Mouse (Mus musculus): ENCODE data around the gene Arap2. TPM values are rescaled to one million over a fixed set of nuclear protein-coding genes. Genes with fewer than 3 reads are reported as not detected.

The Arap2 gene
- 100 to 1,000 TPM; 102 to 133 TPM for polyA plus RNA-seq (2017; shearing (Covaris generic))

DNA sequence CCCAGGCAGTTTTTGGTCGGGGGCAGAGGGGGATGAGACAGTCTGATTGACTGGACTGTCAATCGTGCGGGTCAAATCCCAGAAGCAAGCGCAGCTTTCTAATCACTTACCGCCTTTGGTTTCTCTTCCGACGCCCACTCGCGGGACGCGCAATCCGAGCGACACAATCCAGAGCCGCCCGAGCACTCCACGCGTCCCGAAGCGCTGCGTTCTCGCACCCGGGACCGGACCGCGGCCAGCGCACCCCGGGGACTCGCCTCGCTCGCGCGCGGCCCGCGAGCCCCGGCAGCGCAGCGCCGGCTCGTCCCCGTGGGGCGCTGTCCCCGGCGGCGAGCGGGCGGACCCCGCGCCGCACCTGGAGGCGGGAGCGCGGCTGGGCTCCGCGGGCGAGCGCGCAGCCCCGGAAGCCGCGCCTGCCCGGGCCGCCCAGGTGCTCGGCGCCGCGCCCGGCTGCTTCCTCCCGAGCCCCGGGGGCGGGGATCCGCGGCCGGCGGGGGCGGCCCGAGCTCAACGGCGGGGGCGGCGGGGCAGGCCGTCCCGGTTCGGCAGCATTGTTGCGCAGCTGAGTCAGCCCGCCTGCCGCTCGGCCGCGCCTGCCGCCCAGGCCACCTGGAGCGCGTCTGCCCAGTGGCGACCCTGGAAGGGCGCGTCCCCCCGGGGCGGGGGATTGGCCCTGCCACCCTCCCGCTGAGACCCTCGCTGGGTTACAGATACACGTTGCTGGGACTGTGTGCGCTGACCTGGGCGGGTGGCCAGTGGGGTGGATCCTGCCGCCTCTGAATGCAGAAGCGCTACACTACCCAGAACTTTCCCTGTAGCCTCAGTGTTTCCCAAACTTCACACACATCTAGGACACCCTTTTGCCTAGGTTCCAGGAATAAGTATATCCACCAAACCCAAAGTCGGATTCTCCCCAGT lies at the start of gene Arap2:
Gene Arap2 (minus strand): TSS at position 376 of the 918 bp plus-strand sequence.

DNA sequence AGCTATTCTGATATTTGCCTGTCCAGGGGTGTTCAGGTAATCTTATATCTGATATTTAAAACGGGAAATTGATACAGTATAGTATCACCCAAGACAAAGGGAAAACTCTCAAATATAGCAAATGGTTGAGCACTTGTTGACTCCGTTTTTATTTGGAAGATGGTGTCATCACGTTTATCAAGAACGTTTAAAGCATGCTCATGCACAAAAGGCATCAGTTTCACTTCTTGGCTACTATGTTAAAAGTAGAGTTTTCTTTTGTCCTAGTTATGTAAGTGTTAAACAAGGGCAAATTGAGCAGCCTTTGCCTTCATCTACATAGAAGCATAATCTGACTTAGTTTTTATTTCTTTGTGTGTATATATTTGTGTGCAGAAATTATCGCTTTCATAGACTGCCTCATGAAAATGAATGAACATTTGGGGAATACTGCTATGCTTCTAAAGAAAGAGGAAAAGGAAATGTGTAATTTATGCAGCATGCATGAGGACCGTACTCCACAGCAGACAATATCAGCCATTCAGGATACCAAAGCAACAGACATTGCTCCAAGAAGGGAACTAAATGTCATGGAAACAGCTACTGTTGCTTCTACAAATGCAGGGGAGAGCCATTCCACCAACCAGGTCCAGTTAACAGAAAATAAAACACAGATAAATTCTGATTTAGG lies 47.6 kb upstream of the Arap2 start, which contains the start of gene Dthd1:
Gene Dthd1 (plus strand): TSS at position 422 of the 670 bp plus-strand sequence.

Other genes starting within 250 kb of the Arap2 start
- under 1 TPM; 0.06 to 0.61 TPM for gene Dthd1, start 47.7 kb upstream of the Arap2 start, polyA plus RNA-seq (2017; shearing (Covaris generic))

Measured in inflammation-experienced regulatory T-cells (primary cell).